Mouse (Mus musculus): ENCODE measurements at regions not wholly inside any gene's neighbourhood (a gene's known extent, or its start where the extent isn't known, plus 50 kb on each side); places are given as distances from the start of the nearest gene placed in this dataset.

DNA sequence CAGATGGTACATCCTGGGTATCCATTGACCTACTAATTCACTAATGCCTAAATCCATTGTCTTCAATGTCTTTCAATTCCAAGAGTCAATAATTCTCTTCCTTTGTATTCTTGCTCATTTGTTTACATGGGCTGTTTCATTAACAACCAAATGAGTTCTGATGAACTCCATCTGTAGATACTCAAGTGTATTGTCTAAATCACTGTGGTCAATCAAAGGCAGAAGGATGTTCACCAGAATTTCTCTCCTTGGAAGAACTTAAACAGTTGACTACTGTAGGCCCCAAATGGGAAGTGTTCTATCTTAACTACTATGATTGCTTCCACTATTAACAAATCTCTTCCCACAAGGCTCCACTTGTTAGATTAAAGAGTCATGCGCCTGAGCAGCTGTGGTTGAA, 236.9 kb upstream of the Marcks start:
- no peak for TF ChIP-seq CTCF (IDR thresholded peaks at IDR 0.05; ENCODE audit: borderline replicate concordance, extremely low read depth, insufficient read depth, insufficient read length)
- TF ChIP-seq POLR2A (IDR thresholded peaks at IDR 0.05; ENCODE audit: borderline replicate concordance, extremely low read depth, insufficient read depth, insufficient read length, poor library complexity, severe bottlenecking) = no peak
